Mouse (Mus musculus) mammary gland, adult 2 months (tissue): ENCODE results near the gene Fam168a. TPM values are rescaled to one million over a fixed set of nuclear protein-coding genes. Genes with fewer than 3 reads are reported as not detected.

ENCODE experiments used
- polyA plus RNA-seq: library from polyadenylated mRNA; depleted of rRNA; stranded (reverse); fragments of >200 nt; gene quantifications from 2 replicates; pipeline ENCODE4 v1.2.3, GENCODE M21; 2012; ENCODE audit warnings: low replicate concordance; rRNA removed

Fam168a gene
- polyA plus RNA-seq = 102 and 124 TPM in 2 replicates

GRCm38 (mm10) chr7:100706143-100706841 lies at the start of gene Fam168a:
TSS of gene Fam168a (plus strand) at chr7:100706635.

GRCm38 (mm10) chr7:100662231-100662630 lies 44.2 kb upstream of the Fam168a start, which contains the start of gene Plekhb1:
TSS of gene Plekhb1 (minus strand) at chr7:100662414.

GRCm38 (mm10) chr7:100862828-100863638 lies 156.6 kb downstream of the Fam168a start, which contains the start of gene Relt:
TSS of gene Relt (minus strand) at chr7:100863446.

Other genes with a start within 250 kb of the Fam168a start
- 41.0 and 47.5 TPM in 2 replicates for gene Ucp3, start 233.6 kb upstream of the Fam168a start, polyA plus RNA-seq
- gene Ucp2, start 213.3 kb upstream of the Fam168a start, polyA plus RNA-seq = 394 and 879 TPM in 2 replicates
- gene Dnajb13, start 191.7 kb upstream of the Fam168a start, polyA plus RNA-seq = 2.1 and 2.7 TPM in 2 replicates
- 7.6 and 16.3 TPM in 2 replicates for gene Coa4, start 169.6 kb upstream of the Fam168a start, polyA plus RNA-seq
- 21.0 and 35.9 TPM in 2 replicates for gene Rab6a, start 99.2 kb upstream of the Fam168a start, polyA plus RNA-seq
- 6.5 and 22.5 TPM in 2 replicates for gene Mrpl48, start 98.3 kb upstream of the Fam168a start, polyA plus RNA-seq
- gene Plekhb1, start 44.2 kb upstream of the Fam168a start, polyA plus RNA-seq = 81.6 and 86.0 TPM in 2 replicates
- 37.9 and 61.1 TPM in 2 replicates for gene Relt, start 156.8 kb downstream of the Fam168a start, polyA plus RNA-seq
- gene Arhgef17, start 225.5 kb downstream of the Fam168a start, polyA plus RNA-seq = 22.4 and 28.9 TPM in 2 replicates